Mouse (Mus musculus) layer of hippocampus, postnatal 10 days (tissue): ENCODE measurements around the gene Dyrk3. TPM values are rescaled to one million over a fixed set of nuclear protein-coding genes. Genes with fewer than 3 reads are reported as not detected.
"Not testable (repeated sequence)": the region's sequence is repeated elsewhere in the genome, so short reads cannot be mapped to it uniquely, and the experiment has no call there.

Experiments used
- DNase-seq, 2 experiments: peaks; one replicate each; pipeline ENCODE4 v3.0.0; 2021; ENCODE audit warnings: low spot score in 2 of 2
- total RNA-seq, 2 experiments: library from RNA; stranded (reverse); gene quantifications; 2 replicates each; pipeline ENCODE4 v1.2.3; 2021

Gene Dyrk3
- total RNA-seq, 2 experiments from 2014 or later = 14.0 to 15.3 TPM

GRCm38 (mm10) chr1:131159573-131160327 is 21.6 kb upstream of the Dyrk3 start:
- DNase-seq = not testable (repeated sequence)

GRCm38 (mm10) chr1:131155456-131155855 is 17.3 kb upstream of the Dyrk3 start:
- peak; percentile 44 to 49 for DNase-seq

GRCm38 (mm10) chr1:131153018-131153629 is 15.0 kb upstream of the Dyrk3 start, which contains the start of gene Eif2d:
Gene Eif2d (plus strand): TSS chr1:131153181.
- DNase-seq = peak; percentile 86 to 90

GRCm38 (mm10) chr1:131149496-131149895 is 11.4 kb upstream of the Dyrk3 start:
- DNase-seq = no peak

GRCm38 (mm10) chr1:131146181-131146614 is 8.1 kb upstream of the Dyrk3 start:
- no peak for DNase-seq

GRCm38 (mm10) chr1:131145222-131145621 is 7.1 kb upstream of the Dyrk3 start:
- not testable (repeated sequence) for DNase-seq

GRCm38 (mm10) chr1:131142472-131142871 is 4.3 kb upstream of the Dyrk3 start:
- DNase-seq = no peak

- DNase-seq = no peak
Measured at GRCm38 (mm10) chr1:131141449-131141848, 3.3 kb upstream of the Dyrk3 start.

- no peak for DNase-seq
Measured at GRCm38 (mm10) chr1:131139102-131140095, 1.3 kb upstream of the Dyrk3 start.

- no peak for DNase-seq
Measured at GRCm38 (mm10) chr1:131137717-131138118, 422 bp downstream of the Dyrk3 start.

GRCm38 (mm10) chr1:131137111-131137510 is 1.0 kb downstream of the Dyrk3 start:
- DNase-seq = no peak

- no peak for DNase-seq
Measured at GRCm38 (mm10) chr1:131135960-131136629, 2.0 kb downstream of the Dyrk3 start.

- DNase-seq = no peak
Measured at GRCm38 (mm10) chr1:131134942-131135522, 3.1 kb downstream of the Dyrk3 start.

GRCm38 (mm10) chr1:131134231-131134630 is 3.9 kb downstream of the Dyrk3 start:
- DNase-seq = no peak

- no peak for DNase-seq
Measured at GRCm38 (mm10) chr1:131125987-131126744, 12.0 kb downstream of the Dyrk3 start.

GRCm38 (mm10) chr1:131123522-131124265 is 14.4 kb downstream of the Dyrk3 start:
- DNase-seq = no peak

- no peak for DNase-seq
Measured at GRCm38 (mm10) chr1:131121987-131122386, 16.2 kb downstream of the Dyrk3 start.

GRCm38 (mm10) chr1:131119026-131119425 is 19.1 kb downstream of the Dyrk3 start:
- DNase-seq = no peak

GRCm38 (mm10) chr1:131118530-131118929 is 19.6 kb downstream of the Dyrk3 start:
- DNase-seq = no peak
